Mouse (Mus musculus) hindbrain, embryonic 13.5 days (tissue): Measurements from ENCODE around the gene Fam83c. TPM values are rescaled to one million over a fixed set of nuclear protein-coding genes. Genes with fewer than 3 reads are reported as not detected.

Experiments used
- ATAC-seq: fragments of 200-750 bp; cut with Nextera tagmentation; 2 replicates; pipeline ENCODE4 v1.8.0; 2017; ENCODE audit warnings: moderate TSS enrichment; ENCODE audit not compliant: low FRiP score
- H3K27ac ChIP-seq: fragments of 300-500 bp; sonication (generic); 2 replicates; pipeline ENCODE4 v1.5.1; 2015; ENCODE audit warnings: inconsistent platforms, mild to moderate bottlenecking, moderate library complexity
- H3K27me3 ChIP-seq: fragments of 300-500 bp; sonication (generic); 2 replicates; pipeline ENCODE4 v1.6.1; 2015; ENCODE audit warnings: mild to moderate bottlenecking, inconsistent platforms
- H3K36me3 ChIP-seq: fragments of 300-500 bp; sonication (generic); 2 replicates; pipeline ENCODE4 v1.6.1; 2015; ENCODE audit warnings: mild to moderate bottlenecking, inconsistent platforms
- H3K4me1 ChIP-seq: fragments of 300-500 bp; sonication (generic); replicated peaks from 2 replicates; pipeline ENCODE4 v1.6.1; 2015; ENCODE audit warnings: inconsistent platforms
- H3K4me2 ChIP-seq: fragments of 300-500 bp; sonication (generic); 2 replicates; pipeline ENCODE4 v1.6.1; 2015; ENCODE audit warnings: inconsistent platforms, mild to moderate bottlenecking, moderate library complexity
- H3K4me3 ChIP-seq: fragments of 300-500 bp; sonication (generic); 2 replicates; pipeline ENCODE4 v1.5.1; 2015; ENCODE audit warnings: mild to moderate bottlenecking, inconsistent platforms
- H3K9ac ChIP-seq: fragments of 300-500 bp; sonication (generic); 2 replicates; pipeline ENCODE4 v1.6.1; 2015; ENCODE audit warnings: mild to moderate bottlenecking, inconsistent platforms
- H3K9me3 ChIP-seq: fragments of 300-500 bp; sonication (generic); 2 replicates; pipeline ENCODE4 v1.6.1; 2016; ENCODE audit warnings: inconsistent platforms
- WGBS: fragments of 180-500 bp; shearing (Covaris S2); methylation state at CpG from one replicate; pipeline ENCODE4 v1.1.7; 2015; 5-methylcytosine and 5-hydroxymethylcytosine counted together
- polyA plus RNA-seq: library from polyadenylated mRNA; unstranded; fragments of >200 nt; fragmentation: Nextera tagmentation; extraction: Ambion mirVana; gene quantifications from 2 replicates; pipeline ENCODE4 v1.2.1, GENCODE M21; 2015

The Fam83c gene
- polyA plus RNA-seq, 1 experiment from 2014 or later, result 0.60 TPM

DNA sequence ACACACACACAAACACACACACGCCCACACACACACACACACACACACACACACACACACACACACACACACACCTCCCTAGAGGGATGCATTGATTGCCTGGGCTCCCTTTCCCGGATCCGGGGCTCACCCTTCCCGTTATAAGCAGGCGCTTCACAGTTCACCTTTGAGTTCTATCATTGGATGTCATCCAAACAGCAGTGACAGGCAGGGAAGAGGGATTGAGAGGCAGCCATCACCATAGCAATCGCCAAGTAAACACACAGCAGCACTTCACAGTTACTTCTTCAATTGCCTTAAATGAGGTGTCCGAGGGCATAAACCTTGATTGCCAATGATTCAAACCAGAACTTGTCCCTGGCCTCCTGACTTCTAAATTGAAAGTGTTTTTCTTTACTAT, 55.6 kb downstream of the Fam83c start:
- WGBS, result 42% methylated on average over 7 of the region's 7 CpGs
- Histone ChIP-seq H3K27me3 (peaks cover 9% of the 10 kb centered on the region; the same call in 1 of the 2 replicates), H3K4me1 (peaks cover 48% of the 10 kb centered on the region), H3K36me3 (no peaks in the 10 kb centered on the region), H3K4me2 (no peak overlapping the region), H3K9ac (no peak overlapping the region), H3K4me3 (no peak overlapping the region), H3K27ac (no peak overlapping the region), H3K9me3 (no peaks in the 10 kb centered on the region)
- no peak for ATAC-seq

DNA sequence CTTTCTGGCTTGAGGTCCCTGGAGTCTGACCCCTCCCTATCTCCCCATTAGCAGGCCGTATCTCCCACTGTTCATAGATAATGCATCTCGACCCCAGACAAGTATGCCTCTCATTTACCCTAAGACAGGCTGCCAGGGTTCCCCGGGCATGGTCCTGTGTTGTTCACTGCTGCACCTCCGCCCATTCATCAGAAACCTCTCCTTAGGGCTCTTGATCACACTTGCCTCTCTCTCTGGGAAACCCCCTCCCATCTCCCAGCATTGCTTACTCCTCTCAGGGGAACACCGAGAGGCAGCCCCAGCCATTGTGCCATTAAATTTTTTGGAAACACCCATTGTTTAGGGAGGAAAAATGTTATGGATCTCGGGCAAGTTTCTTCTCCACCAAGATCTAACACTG, 56.6 kb downstream of the Fam83c start:
- Histone ChIP-seq H3K27ac (peak overlapping the region; percentile 52), H3K4me1 (peaks cover 48% of the 10 kb centered on the region), H3K27me3 (peaks cover 18% of the 10 kb centered on the region), H3K4me2 (peak overlapping the region; percentile 63), H3K9ac (0 out of 2 replicates have a peak overlapping the region, but pooled peaks have one; percentile 30), H3K4me3 (no peak overlapping the region), H3K36me3 (no peaks in the 10 kb centered on the region), H3K9me3 (no peaks in the 10 kb centered on the region)
- no peak for ATAC-seq
- WGBS, result 50% methylated on average over 6 of the region's 6 CpGs

DNA sequence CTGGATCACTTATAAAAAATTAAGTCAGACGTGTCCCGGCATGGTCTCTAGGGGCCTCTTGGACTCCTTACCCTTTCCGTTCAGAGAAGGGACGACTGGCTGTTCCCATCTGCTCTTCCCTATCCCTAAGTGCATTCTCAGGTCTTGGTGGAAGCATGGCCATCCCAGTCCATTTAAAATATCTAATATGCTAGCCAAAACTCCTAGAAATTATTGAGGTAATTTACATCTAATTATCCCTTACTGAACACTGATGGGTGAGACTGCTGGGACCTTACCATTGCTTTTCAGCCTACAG, 57.0 kb downstream of the Fam83c start:
- Histone ChIP-seq H3K27me3 (peaks cover 22% of the 10 kb centered on the region), H3K9ac (0 out of 2 replicates have a peak overlapping the region, but pooled peaks have one; percentile 30), H3K36me3 (no peaks in the 10 kb centered on the region), H3K27ac (no peak overlapping the region), H3K4me2 (peak overlapping the region; percentile 63), H3K9me3 (no peaks in the 10 kb centered on the region), H3K4me3 (no peak overlapping the region), H3K4me1 (peaks cover 48% of the 10 kb centered on the region)
- ATAC-seq, result no peak
- WGBS, result 41% methylated on average over 4 of the region's 4 CpGs

Other genes starting within 250 kb of the Fam83c start
- gene Gss, start 242.0 kb downstream of the Fam83c start, polyA plus RNA-seq, result 14.8 and 16.4 TPM in 2 replicates
- gene Myh7b, start 223.6 kb downstream of the Fam83c start, polyA plus RNA-seq, result 0.82 and 0.88 TPM in 2 replicates
- gene Trpc4ap, start 142.5 kb downstream of the Fam83c start, polyA plus RNA-seq, result 166 and 170 TPM in 2 replicates
- 45.3 and 46.4 TPM in 2 replicates for gene Edem2, start 105.4 kb downstream of the Fam83c start, polyA plus RNA-seq
- gene Gm17581, start 99.0 kb downstream of the Fam83c start, polyA plus RNA-seq, result not detected in 2 replicates
- 2.8 and 4.1 TPM in 2 replicates for gene Procr, start 83.7 kb downstream of the Fam83c start, polyA plus RNA-seq
- 11.3 and 11.9 TPM in 2 replicates for gene Mmp24, start 59.5 kb downstream of the Fam83c start, polyA plus RNA-seq
- 28.5 and 28.6 TPM in 2 replicates for gene BC029722, start 15.4 kb downstream of the Fam83c start, polyA plus RNA-seq
- 148 and 152 TPM in 2 replicates for gene Eif6, start 7.9 kb downstream of the Fam83c start, polyA plus RNA-seq
- 57.6 and 59.6 TPM in 2 replicates for gene Uqcc1, start 95.5 kb upstream of the Fam83c start, polyA plus RNA-seq
- 0.16 TPM in 1 of 2 replicates, not detected in the other for gene Gm15557, start 105.9 kb upstream of the Fam83c start, polyA plus RNA-seq
- 2.0 and 3.6 TPM in 2 replicates for gene Gdf5, start 110.5 kb upstream of the Fam83c start, polyA plus RNA-seq
- gene Cep250, start 121.6 kb upstream of the Fam83c start, polyA plus RNA-seq, result 18.1 and 18.7 TPM in 2 replicates
- gene 6430550D23Rik, start 173.1 kb upstream of the Fam83c start, polyA plus RNA-seq, result 1.8 and 2.4 TPM in 2 replicates
- 371 and 377 TPM in 2 replicates for gene Ergic3, start 173.2 kb upstream of the Fam83c start, polyA plus RNA-seq
- gene Fer1l4, start 218.1 kb upstream of the Fam83c start, polyA plus RNA-seq, result not detected in 2 replicates
- 5.1 and 5.8 TPM in 2 replicates for gene Spag4, start 230.3 kb upstream of the Fam83c start, polyA plus RNA-seq